Mouse (Mus musculus) ES-E14 (cell line): ENCODE results near the gene Epop. TPM values are rescaled to one million over a fixed set of nuclear protein-coding genes. Genes with fewer than 3 reads are reported as not detected.
"Not testable (repeated sequence)": the region's sequence is repeated elsewhere in the genome, so short reads cannot be mapped to it uniquely, and the experiment has no call there.

Experiments
- DNase-seq: peaks from one replicate; pipeline ENCODE4 v3.0.0-alpha.2; 2013; ENCODE audit warnings: low read depth, low spot score
- H3K27ac ChIP-seq: 2 replicates; pipeline ENCODE4 v1.5.1; 2012; ENCODE audit warnings: low read depth, mild to moderate bottlenecking, low read length, moderate library complexity, mixed read lengths; ENCODE audit not compliant: poor library complexity, insufficient read depth, severe bottlenecking
- H3K36me3 ChIP-seq: 2 replicates; pipeline ENCODE4 v1.6.1; 2012; ENCODE audit warnings: mild to moderate bottlenecking, low read length, moderate library complexity, mixed read lengths; ENCODE audit not compliant: control insufficient read depth, poor library complexity, insufficient read depth, severe bottlenecking
- H3K4me1 ChIP-seq, 2 experiments: fragments of 150-350 bp in 1 of 2; sonication (generic) in 1 of 2; 2 replicates each; pipeline ENCODE4 v1.6.1; 2012; ENCODE audit warnings: low read length in 2 of 2, mild to moderate bottlenecking in 1 of 2, mixed read lengths in 1 of 2; ENCODE audit not compliant: control insufficient read depth in 2 of 2, insufficient read depth in 2 of 2, poor library complexity in 1 of 2
- H3K4me3 ChIP-seq, 2 experiments: fragments of 150-350 bp in 1 of 2; sonication (generic) in 1 of 2; 2 replicates each; pipeline ENCODE4 v1.5.1; 2012; ENCODE audit warnings: low read length in 2 of 2, low read depth in 1 of 2, mild to moderate bottlenecking in 1 of 2, mixed read lengths in 1 of 2; ENCODE audit not compliant: insufficient read depth in 1 of 2, poor library complexity in 1 of 2, severe bottlenecking in 1 of 2
- H3K9ac ChIP-seq: 2 replicates; pipeline ENCODE4 v1.6.1; 2012; ENCODE audit warnings: low read depth, mild to moderate bottlenecking, low read length, mixed read lengths; ENCODE audit not compliant: poor library complexity, insufficient read depth, severe bottlenecking
- H3K9me3 ChIP-seq: fragments of 150-350 bp; sonication (generic); 2 replicates; pipeline ENCODE4 v1.6.1; 2012; ENCODE audit warnings: low read depth, mild to moderate bottlenecking, low read length; ENCODE audit not compliant: control insufficient read depth, insufficient read depth
- CHD2 ChIP-seq: IDR thresholded peaks from 2 replicates; pipeline ENCODE4 v1.6.1; 2014; ENCODE audit warnings: mild to moderate bottlenecking, low read depth, low read length, inconsistent platforms
- HCFC1 ChIP-seq: IDR thresholded peaks from 2 replicates; pipeline ENCODE4 v1.6.1; 2012; ENCODE audit warnings: low read length, inconsistent platforms, borderline replicate concordance; ENCODE audit not compliant: insufficient read depth
- MAFK ChIP-seq: IDR thresholded peaks from 2 replicates; pipeline ENCODE4 v1.6.1; 2014; ENCODE audit warnings: mild to moderate bottlenecking, low read depth, low read length, inconsistent platforms; ENCODE audit not compliant: insufficient read depth
- ZC3H11A ChIP-seq: IDR thresholded peaks from 2 replicates; pipeline ENCODE4 v1.6.1; 2012; ENCODE audit warnings: low read depth, mild to moderate bottlenecking, inconsistent platforms, low read length, borderline replicate concordance
- ZNF384 ChIP-seq: IDR thresholded peaks from 2 replicates; pipeline ENCODE4 v1.6.1; 2012; ENCODE audit warnings: low read depth, low read length, inconsistent platforms
- in situ Hi-C, 2 experiments: fragments of 600-800 bp; cut with MboI; formaldehyde crosslinking; loops; one replicate each; pipeline ENCODE4 v1.15.1; 2025; ENCODE audit warnings: low sequenced_read_pairs in 2 of 2, inconsistent platforms in 1 of 2; ENCODE audit not compliant: unreplicated experiment in 2 of 2
- total RNA-seq: library from RNA; depleted of rRNA; stranded (reverse); fragments of 300-350 nt; gene quantifications from 2 replicates; pipeline ENCODE4 v1.2.3, GENCODE M21; 2012

Gene Epop
- total RNA-seq, 1 experiment: 109 TPM

- Histone ChIP-seq H3K9me3 (no peaks in the 10 kb centered on the region), H3K9ac (peak overlapping the region; percentile 7; the same call in 1 of the 2 replicates), H3K36me3 (peaks cover 3% of the 10 kb centered on the region; the same call in 1 of the 2 replicates), H3K27ac (peak overlapping the region; percentile 76), H3K4me3 (peak overlapping the region in 1 of 2 experiments; percentile 32; a peak in 2 of 4 replicates), H3K4me1 (peaks cover 12 to 19% of the 10 kb centered on the region in 2 experiments)
- TF ChIP-seq CHD2: no peak
- no peak for TF ChIP-seq ZNF384
- no peak for TF ChIP-seq MAFK
- no peak for TF ChIP-seq HCFC1
- no peak for TF ChIP-seq ZC3H11A
- no peak for DNase-seq
- in situ Hi-C loops: no loop called here
Observed at GRCm38 (mm10) chr11:97656269-97656971, 26.9 kb upstream of the Epop start.

GRCm38 (mm10) chr11:97654210-97654609 lies 24.7 kb upstream of the Epop start:
- Histone ChIP-seq H3K9ac (no peak overlapping the region), H3K4me1 (peaks cover 7 to 19% of the 10 kb centered on the region in 2 experiments), H3K9me3 (no peaks in the 10 kb centered on the region), H3K4me3 (no peak overlapping the region), H3K36me3 (peaks cover 3% of the 10 kb centered on the region; the same call in 1 of the 2 replicates), H3K27ac (no peak overlapping the region)
- DNase-seq: no peak
- no peak for TF ChIP-seq HCFC1
- TF ChIP-seq MAFK: no peak
- no peak for TF ChIP-seq ZC3H11A
- TF ChIP-seq ZNF384: no peak
- no peak for TF ChIP-seq CHD2
- in situ Hi-C loops: no loop called here

DNA sequence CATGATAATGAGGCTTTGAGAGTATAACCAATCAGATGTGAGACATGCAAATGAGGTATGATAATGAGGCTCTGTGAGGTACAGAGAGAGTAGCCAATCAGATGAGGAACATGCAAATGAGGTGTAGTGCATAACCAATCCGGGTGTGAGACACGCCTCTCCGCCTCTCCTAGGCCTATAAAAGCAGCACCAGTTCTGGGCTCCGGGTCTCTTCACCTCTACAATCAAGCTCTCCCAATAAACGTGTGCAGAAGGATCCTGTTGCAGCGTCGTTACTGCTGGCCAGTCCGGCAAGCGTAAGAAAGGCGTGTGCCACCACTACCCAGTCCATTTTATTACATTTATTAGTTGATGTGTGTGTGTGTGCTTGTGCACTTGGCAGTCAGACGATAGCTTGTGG lies 23.9 kb upstream of the Epop start:
- not testable (repeated sequence) for DNase-seq

GRCm38 (mm10) chr11:97650341-97650740 lies 20.8 kb upstream of the Epop start:
- H3K27ac ChIP-seq: no peak overlapping the region
- H3K4me1 ChIP-seq: peaks cover 0 to 8% of the 10 kb centered on the region in 2 experiments; a peak in 1 of 4 replicates
- DNase-seq: no peak
- in situ Hi-C loops: no loop called here
- TF ChIP-seq MAFK (no peak), ZC3H11A (no peak), CHD2 (no peak)
- no peak overlapping the region for H3K4me3 ChIP-seq
- H3K36me3 ChIP-seq: no peaks in the 10 kb centered on the region; the same call in 1 of the 2 replicates
- H3K9ac ChIP-seq: no peak overlapping the region
- H3K9me3 ChIP-seq: no peaks in the 10 kb centered on the region

More for the DNA sequence above, 23.9 kb upstream of the Epop start:
- in situ Hi-C loops, H3K9me3 ChIP-seq, H3K36me3 ChIP-seq, H3K27ac ChIP-seq, H3K9ac ChIP-seq: not testable (repeated sequence)
- H3K4me1 ChIP-seq: peaks cover 7 to 19% of the 10 kb centered on the region in 2 experiments
- peak overlapping the region in 1 of 2 experiments; percentile 3; a peak in 1 of 4 replicates for H3K4me3 ChIP-seq

GRCm38 (mm10) chr11:97648541-97648940 lies 19.0 kb upstream of the Epop start:
- H3K4me3 ChIP-seq, H3K9me3 ChIP-seq, H3K9ac ChIP-seq, in situ Hi-C loops, H3K36me3 ChIP-seq, H3K4me1 ChIP-seq, DNase-seq, H3K27ac ChIP-seq: not testable (repeated sequence)
